Mouse (Mus musculus) neural tube, embryonic 14.5 days (tissue): ENCODE results near the gene Nanog. TPM values are rescaled to one million over a fixed set of nuclear protein-coding genes. Genes with fewer than 3 reads are reported as not detected.

ENCODE experiments used
- ATAC-seq: fragments of 200-750 bp; cut with Nextera tagmentation; 2 replicates; pipeline ENCODE4 v1.8.0; 2017; ENCODE audit warnings: low read depth, mild to moderate bottlenecking, moderate TSS enrichment, moderate library complexity
- H3K27ac ChIP-seq: fragments of 300-500 bp; sonication (generic); 2 replicates; pipeline ENCODE4 v1.5.1; 2014; ENCODE audit warnings: low read depth, mild to moderate bottlenecking, control low read depth, low read length, moderate library complexity, mixed read lengths
- H3K27me3 ChIP-seq: fragments of 300-500 bp; sonication (generic); 2 replicates; pipeline ENCODE4 v1.6.1; 2014; ENCODE audit warnings: low read length; ENCODE audit not compliant: control insufficient read depth, insufficient read depth
- H3K36me3 ChIP-seq: fragments of 300-500 bp; sonication (generic); 2 replicates; pipeline ENCODE4 v1.6.1; 2014; ENCODE audit warnings: low read length, mixed read lengths; ENCODE audit not compliant: control insufficient read depth, insufficient read depth
- H3K4me1 ChIP-seq: fragments of 300-500 bp; sonication (generic); 2 replicates; pipeline ENCODE4 v1.6.1; 2014; ENCODE audit warnings: low read length; ENCODE audit not compliant: control insufficient read depth, insufficient read depth
- H3K4me2 ChIP-seq: fragments of 300-500 bp; sonication (generic); 2 replicates; pipeline ENCODE4 v1.6.1; 2014; ENCODE audit warnings: mild to moderate bottlenecking, low read depth, low read length, control low read depth
- H3K4me3 ChIP-seq: fragments of 300-500 bp; sonication (generic); 2 replicates; pipeline ENCODE4 v1.5.1; 2014; ENCODE audit warnings: low read depth, low read length, control low read depth, mixed read lengths
- H3K9ac ChIP-seq: fragments of 300-500 bp; sonication (generic); replicated peaks from 2 replicates; pipeline ENCODE4 v1.6.1; 2014; ENCODE audit warnings: low read depth, mild to moderate bottlenecking, control low read depth, low read length, mixed read lengths
- H3K9me3 ChIP-seq: fragments of 300-500 bp; sonication (generic); 2 replicates; pipeline ENCODE4 v1.6.1; 2016; ENCODE audit warnings: low read length; ENCODE audit not compliant: control insufficient read depth
- WGBS: fragments of 180-500 bp; shearing (Covaris S2); extraction: QIAGEN DNeasy Blood & Tissue Kit; methylation state at CpG from one replicate; pipeline ENCODE4 v1.1.7; 2014; 5-methylcytosine and 5-hydroxymethylcytosine counted together
- polyA plus RNA-seq: library from polyadenylated mRNA; unstranded; fragments of >200 nt; fragmentation: Nextera tagmentation; extraction: Ambion mirVana; gene quantifications from 2 replicates; pipeline ENCODE4 v1.2.1, GENCODE M21; 2014

Gene Nanog
- polyA plus RNA-seq, 1 experiment from 2014 or later, result 0.29 TPM

- 19% methylated on average over 11 of the region's 11 CpGs for WGBS
- H3K9ac ChIP-seq, result no peak overlapping the region
- no peak for ATAC-seq
- no peak overlapping the region for H3K27ac ChIP-seq
- no peaks in the 10 kb centered on the region for H3K4me1 ChIP-seq
- no peaks in the 10 kb centered on the region for H3K36me3 ChIP-seq
- H3K4me3 ChIP-seq, result no peak overlapping the region
- no peaks in the 10 kb centered on the region for H3K9me3 ChIP-seq
- peaks cover 10% of the 10 kb centered on the region for H3K27me3 ChIP-seq
- H3K4me2 ChIP-seq, result no peak overlapping the region
Measured at GRCm38 (mm10) chr6:122743353-122743752, 36.1 kb downstream of the Nanog start.

- Histone ChIP-seq H3K36me3 (no peaks in the 10 kb centered on the region), H3K27me3 (peaks cover 10% of the 10 kb centered on the region), H3K4me1 (no peaks in the 10 kb centered on the region), H3K9me3 (no peaks in the 10 kb centered on the region), H3K27ac (no peak overlapping the region), H3K4me2 (no peak overlapping the region), H3K4me3 (no peak overlapping the region), H3K9ac (no peak overlapping the region)
- no peak for ATAC-seq
- 24% methylated on average over 10 of the region's 10 CpGs for WGBS
Measured at GRCm38 (mm10) chr6:122744505-122745249, 37.4 kb downstream of the Nanog start.

GRCm38 (mm10) chr6:122750579-122750978 is 43.3 kb downstream of the Nanog start:
- Histone ChIP-seq H3K27ac (no peak overlapping the region), H3K9ac (no peak overlapping the region), H3K27me3 (no peaks in the 10 kb centered on the region), H3K4me1 (no peaks in the 10 kb centered on the region), H3K36me3 (no peaks in the 10 kb centered on the region), H3K4me2 (no peak overlapping the region), H3K4me3 (no peak overlapping the region), H3K9me3 (no peaks in the 10 kb centered on the region)
- 82% methylated on average over 6 of the region's 6 CpGs for WGBS
- ATAC-seq, result no peak

- H3K9me3 ChIP-seq, result no peaks in the 10 kb centered on the region
- ATAC-seq, result no peak
- no peaks in the 10 kb centered on the region for H3K27me3 ChIP-seq
- no peaks in the 10 kb centered on the region for H3K4me1 ChIP-seq
- WGBS, result 60% methylated on average over 2 of the region's 2 CpGs
- H3K4me3 ChIP-seq, result no peak overlapping the region
- no peak overlapping the region for H3K9ac ChIP-seq
- H3K36me3 ChIP-seq, result no peaks in the 10 kb centered on the region
- no peak overlapping the region for H3K4me2 ChIP-seq
- no peak overlapping the region for H3K27ac ChIP-seq
Measured at GRCm38 (mm10) chr6:122755913-122756312, 48.6 kb downstream of the Nanog start.

- no peak for ATAC-seq
- no peaks in the 10 kb centered on the region for H3K27me3 ChIP-seq
- H3K4me1 ChIP-seq, result no peaks in the 10 kb centered on the region
- no peak overlapping the region for H3K4me2 ChIP-seq
- no peaks in the 10 kb centered on the region for H3K36me3 ChIP-seq
- 56% methylated on average over 5 of the region's 5 CpGs for WGBS
- H3K9ac ChIP-seq, result no peak overlapping the region
- no peak overlapping the region for H3K27ac ChIP-seq
- no peaks in the 10 kb centered on the region for H3K9me3 ChIP-seq
- H3K4me3 ChIP-seq, result no peak overlapping the region
Measured at GRCm38 (mm10) chr6:122758732-122759131, 51.4 kb downstream of the Nanog start.

- H3K9ac ChIP-seq, result peak overlapping the region; percentile 37; the same call in 1 of the 2 replicates
- no peaks in the 10 kb centered on the region for H3K9me3 ChIP-seq
- no peaks in the 10 kb centered on the region for H3K27me3 ChIP-seq
- peak; percentile 76 for ATAC-seq
- peak overlapping the region; percentile 42 for H3K4me3 ChIP-seq
- no peaks in the 10 kb centered on the region for H3K36me3 ChIP-seq
- no peaks in the 10 kb centered on the region for H3K4me1 ChIP-seq
- H3K27ac ChIP-seq, result peak overlapping the region; percentile 60; the same call in 1 of the 2 replicates
- WGBS, result 0% methylated on average over 11 of the region's 11 CpGs
- H3K4me2 ChIP-seq, result peak overlapping the region; percentile 48
Measured at GRCm38 (mm10) chr6:122761011-122761599, 53.8 kb downstream of the Nanog start.

GRCm38 (mm10) chr6:122761901-122762300 is 54.6 kb downstream of the Nanog start:
- H3K9ac ChIP-seq, result no peak overlapping the region
- no peaks in the 10 kb centered on the region for H3K4me1 ChIP-seq
- no peak for ATAC-seq
- peak overlapping the region; percentile 42; the same call in 1 of the 2 replicates for H3K4me3 ChIP-seq
- H3K4me2 ChIP-seq, result peak overlapping the region; percentile 48; the same call in 1 of the 2 replicates
- no peaks in the 10 kb centered on the region for H3K36me3 ChIP-seq
- no peaks in the 10 kb centered on the region for H3K9me3 ChIP-seq
- no peaks in the 10 kb centered on the region for H3K27me3 ChIP-seq
- H3K27ac ChIP-seq, result no peak overlapping the region

- Histone ChIP-seq H3K36me3 (no peaks in the 10 kb centered on the region), H3K4me1 (no peaks in the 10 kb centered on the region), H3K9ac (no peak overlapping the region), H3K27ac (no peak overlapping the region), H3K27me3 (no peaks in the 10 kb centered on the region), H3K9me3 (no peaks in the 10 kb centered on the region), H3K4me2 (no peak overlapping the region), H3K4me3 (no peak overlapping the region)
- 55% methylated on average over 3 of the region's 3 CpGs for whole genome bisulfite sequencing
- ATAC-seq, result no peak
Measured at GRCm38 (mm10) chr6:122762480-122762879, 55.2 kb downstream of the Nanog start.

GRCm38 (mm10) chr6:122762952-122763700 is 55.8 kb downstream of the Nanog start:
- H3K9ac ChIP-seq, result no peak overlapping the region
- H3K4me1 ChIP-seq, result no peaks in the 10 kb centered on the region
- no peaks in the 10 kb centered on the region for H3K9me3 ChIP-seq
- ATAC-seq, result no peak
- H3K36me3 ChIP-seq, result no peaks in the 10 kb centered on the region
- no peak overlapping the region for H3K27ac ChIP-seq
- 65% methylated on average over 11 of the region's 11 CpGs for WGBS
- no peak overlapping the region for H3K4me2 ChIP-seq
- H3K4me3 ChIP-seq, result no peak overlapping the region
- no peaks in the 10 kb centered on the region for H3K27me3 ChIP-seq
